Mouse (Mus musculus): ENCODE measurements around the gene Gna13. TPM values are rescaled to one million over a fixed set of nuclear protein-coding genes. Genes with fewer than 3 reads are reported as not detected.

Gna13 gene
- total and polyA plus RNA-seq, 3 experiments = 21.7 to 61.8 (median 59.8) TPM

- peak; percentile 30 for DNase-seq
Measured at GRCm38 (mm10) chr11:109349652-109350316, 12.8 kb upstream of the Gna13 start.

GRCm38 (mm10) chr11:109350317-109350714 lies 12.3 kb upstream of the Gna13 start:
- DNase-seq = no peak

- DNase-seq = no peak
Measured at GRCm38 (mm10) chr11:109351489-109351888, 11.1 kb upstream of the Gna13 start.

GRCm38 (mm10) chr11:109353391-109354235 lies 9.0 kb upstream of the Gna13 start:
- DNase-seq = peak; percentile 29

DNA sequence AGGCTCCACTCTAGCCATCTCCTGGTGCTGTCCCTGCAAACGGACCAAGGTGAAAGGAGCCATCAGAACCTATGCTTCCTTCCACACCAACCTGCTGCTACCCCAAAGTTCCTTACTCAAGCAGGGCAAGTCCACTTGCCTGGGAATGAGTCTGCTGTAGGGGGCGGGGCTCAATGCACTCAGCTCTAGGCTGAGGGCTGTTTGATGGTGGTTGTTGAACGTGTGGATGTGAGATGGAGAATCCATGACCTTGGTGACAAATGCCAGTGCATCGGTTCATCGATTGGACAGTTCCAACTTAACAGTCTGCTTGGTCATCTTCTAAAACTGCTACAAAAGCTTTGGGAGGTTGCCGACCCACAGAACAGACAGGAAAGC lies 8.4 kb upstream of the Gna13 start:
- no peak for DNase-seq

GRCm38 (mm10) chr11:109355771-109356388 lies 6.8 kb upstream of the Gna13 start:
- no peak for DNase-seq

DNA sequence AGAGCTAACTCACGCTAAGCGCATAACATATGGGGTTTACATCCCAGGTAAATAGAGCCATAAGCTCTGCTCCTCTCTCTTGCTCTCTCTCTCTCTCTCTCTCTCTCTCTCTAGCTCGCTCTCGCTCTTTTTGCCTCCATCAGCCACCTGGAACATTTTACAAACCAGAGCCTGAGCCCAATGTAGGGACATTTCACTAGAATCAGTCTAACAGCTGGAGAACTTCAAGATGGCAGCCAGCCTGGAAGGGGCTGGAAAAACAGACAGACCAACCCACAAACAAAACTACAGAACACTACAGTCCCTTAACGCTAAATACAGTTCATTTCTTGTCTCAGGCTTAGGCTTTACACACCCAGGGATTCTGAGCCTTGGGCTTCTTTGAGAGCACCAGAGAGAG lies 5.5 kb upstream of the Gna13 start:
- DNase-seq = no peak

- no peak for DNase-seq
Measured at GRCm38 (mm10) chr11:109358549-109358948, 4.1 kb upstream of the Gna13 start.

- no peak for DNase-seq
Measured at GRCm38 (mm10) chr11:109359043-109359752, 3.4 kb upstream of the Gna13 start.

DNA sequence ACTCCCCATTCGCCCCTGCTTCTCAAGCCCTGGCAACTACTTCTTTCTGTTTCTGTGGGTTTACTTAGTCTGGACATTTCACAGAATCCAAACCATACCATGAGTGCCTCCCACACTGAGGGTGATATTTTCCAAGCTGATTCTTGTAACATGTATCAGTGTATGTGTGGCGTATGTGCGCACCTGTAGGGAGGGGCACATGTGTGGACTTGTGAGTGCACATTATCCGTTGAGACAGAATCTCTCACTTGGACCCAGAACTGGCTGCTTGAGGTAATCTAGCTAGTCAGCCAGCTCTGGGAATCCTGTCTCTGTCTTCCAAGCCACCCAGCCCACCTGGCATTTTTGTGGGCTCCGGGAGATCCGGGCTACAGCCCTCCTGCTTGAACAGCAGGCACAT lies 2.5 kb upstream of the Gna13 start:
- DNase-seq = no peak

- DNase-seq = no peak
Measured at GRCm38 (mm10) chr11:109360581-109361040, 2.0 kb upstream of the Gna13 start.

GRCm38 (mm10) chr11:109361241-109361630 lies 1.4 kb upstream of the Gna13 start:
- no peak for DNase-seq

DNA sequence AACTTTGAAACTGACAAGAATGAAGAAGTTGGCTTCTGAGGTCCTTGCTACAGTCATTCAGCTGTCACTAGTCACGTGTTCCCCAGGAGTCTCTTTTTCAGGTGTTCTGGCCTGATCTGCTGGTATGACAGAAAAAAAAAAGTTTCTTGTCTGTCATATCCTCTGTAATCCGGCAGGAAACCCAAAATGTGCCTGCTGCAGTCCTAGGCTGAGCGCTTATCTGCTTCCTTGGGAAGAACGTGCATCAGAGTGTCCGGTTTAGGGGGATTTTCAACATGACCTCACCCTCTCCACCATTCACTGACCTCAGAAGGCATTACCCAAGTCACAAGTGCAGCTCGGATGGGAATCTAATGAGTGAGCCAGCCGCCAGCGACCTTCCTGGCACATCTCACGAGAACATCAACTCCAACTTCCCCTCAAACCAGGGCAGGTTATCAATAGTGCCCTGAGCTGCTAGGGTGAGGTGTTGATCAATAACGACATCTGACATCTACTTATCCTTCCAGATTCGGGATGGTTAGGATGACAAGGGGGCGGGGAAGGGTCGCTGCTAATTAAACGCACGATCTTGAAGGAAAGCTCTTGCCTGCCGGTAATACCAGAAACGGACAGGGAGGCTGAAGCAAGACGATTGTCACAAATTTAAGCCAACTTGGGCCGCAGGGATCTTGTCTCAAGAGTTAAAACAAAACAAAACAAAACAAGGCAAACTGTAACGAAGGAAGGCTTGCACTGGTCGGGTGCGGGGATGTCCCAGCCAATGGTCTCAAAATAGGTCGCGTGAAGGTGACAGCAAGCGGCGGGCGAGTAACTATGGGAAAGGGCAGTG lies 784 bp upstream of the Gna13 start:
- peak; percentile 62 for DNase-seq

DNA sequence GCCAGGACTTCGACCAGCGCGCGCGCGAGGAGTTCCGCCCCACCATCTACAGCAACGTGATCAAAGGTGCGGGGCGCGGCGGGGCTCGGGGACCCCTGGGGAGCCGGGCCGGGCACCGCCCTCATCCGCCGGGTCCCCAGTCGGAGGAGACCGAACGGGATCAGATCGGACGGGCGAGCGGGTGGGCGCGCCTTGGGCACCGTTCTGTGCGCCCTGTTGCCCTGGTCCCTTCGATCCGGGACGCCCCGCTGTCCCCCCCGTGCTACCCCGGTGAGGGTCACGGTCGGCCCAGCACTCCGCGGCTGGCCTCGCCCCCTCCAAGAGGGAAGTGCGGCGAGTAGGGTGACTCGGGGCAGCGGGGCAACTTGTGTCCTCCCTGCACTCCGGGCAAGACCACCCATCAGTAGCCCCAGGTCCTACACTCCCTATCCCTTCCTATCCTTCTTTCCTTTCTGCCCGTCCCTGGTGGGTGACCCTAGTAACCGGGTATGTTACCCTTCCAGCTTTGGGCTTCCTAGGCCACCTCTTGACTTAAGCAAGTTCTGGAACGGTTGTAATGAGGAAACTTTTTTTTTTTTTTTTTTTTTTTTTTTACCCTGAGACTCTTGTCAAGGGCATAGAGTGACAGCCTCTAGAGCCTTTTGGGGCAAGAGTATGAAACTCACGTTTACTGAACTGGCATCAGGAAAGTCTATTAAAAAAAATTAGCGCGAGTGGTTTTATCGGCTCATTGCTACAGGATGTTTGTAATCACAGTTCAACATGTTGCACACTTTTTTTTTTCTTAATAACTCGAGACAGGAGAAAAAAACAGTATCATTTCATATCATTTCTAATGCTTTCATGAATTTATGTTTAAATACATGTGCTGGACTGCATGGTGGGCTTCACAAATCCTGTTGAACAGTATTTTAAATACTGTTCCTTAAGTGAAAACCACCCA lies 831 bp downstream of the Gna13 start:
- DNase-seq = peak; percentile 79

- DNase-seq = peak; percentile 14
Measured at GRCm38 (mm10) chr11:109364337-109364736, 1.7 kb downstream of the Gna13 start.

- DNase-seq = peak; percentile 33
Measured at GRCm38 (mm10) chr11:109364881-109365280, 2.2 kb downstream of the Gna13 start.

- no peak for DNase-seq
Measured at GRCm38 (mm10) chr11:109365818-109366217, 3.2 kb downstream of the Gna13 start.

DNA sequence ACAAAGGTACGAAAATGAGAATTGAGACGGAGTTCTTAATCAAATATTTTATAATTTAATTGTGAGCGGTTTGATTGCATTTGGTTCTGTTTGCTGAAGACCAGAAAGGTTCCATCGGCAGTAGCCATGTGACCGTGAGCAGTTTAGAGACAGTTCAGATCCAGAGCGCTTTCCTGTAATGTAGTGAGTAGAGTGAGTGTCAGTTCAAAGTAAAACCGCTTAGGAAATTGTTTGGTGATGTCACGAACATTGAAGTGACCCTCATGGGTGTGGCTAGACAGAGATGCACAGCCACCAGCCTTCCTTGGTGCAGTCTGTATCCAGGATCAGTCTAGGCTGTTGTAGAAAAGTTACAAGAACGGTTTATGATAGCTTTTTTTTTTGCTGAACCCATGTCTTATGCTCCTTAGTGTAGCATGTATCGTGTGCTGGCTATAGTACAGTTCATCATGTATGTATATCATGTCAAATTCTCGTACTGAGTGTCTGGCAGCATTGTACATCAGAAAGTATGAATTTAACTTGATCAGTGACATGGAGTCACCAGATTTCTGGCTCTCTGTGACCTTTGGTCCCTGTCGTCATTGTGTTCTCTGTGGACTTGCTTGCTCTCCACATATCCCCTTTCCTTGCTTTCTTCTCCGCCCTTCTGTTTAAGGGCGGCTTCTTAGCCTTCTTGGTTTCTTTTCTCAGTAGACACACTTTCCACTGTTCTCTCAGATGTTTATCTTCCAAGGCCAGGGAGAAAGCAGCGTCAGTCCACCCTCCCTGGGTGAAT lies 4.4 kb downstream of the Gna13 start:
- peak; percentile 45 for DNase-seq

DNA sequence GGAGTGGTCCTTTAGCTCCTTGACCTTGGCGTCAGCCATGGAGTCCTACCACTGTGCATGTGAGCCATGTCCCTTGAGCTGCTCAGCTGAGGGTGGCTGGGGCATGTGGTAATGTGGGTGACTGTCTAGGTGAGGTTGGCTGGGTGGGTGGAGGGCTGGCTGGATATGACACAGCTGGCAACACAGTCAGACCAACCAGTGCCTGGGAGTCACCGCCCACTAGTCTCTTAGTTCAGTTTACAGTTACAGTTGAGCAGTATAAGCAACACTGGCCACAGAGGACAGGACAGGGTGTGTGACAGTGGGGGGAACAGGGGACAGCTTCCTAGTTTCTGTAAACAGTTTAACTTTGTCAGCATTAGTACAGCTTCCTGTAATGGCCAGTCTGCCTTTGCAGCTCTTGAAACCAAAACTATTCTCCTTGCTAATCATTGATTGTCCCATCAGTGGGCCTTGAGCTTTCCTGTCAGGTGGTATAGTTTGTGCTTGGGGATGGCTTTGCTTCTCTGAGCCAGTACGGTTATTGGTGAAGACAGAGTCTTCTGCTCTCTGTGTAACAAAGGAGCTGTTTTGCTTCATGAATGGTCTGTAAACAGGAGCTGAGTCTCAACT lies 6.5 kb downstream of the Gna13 start:
- DNase-seq = peak; percentile 39

Measured in adrenal gland, adult 2 months (tissue).